Mouse (Mus musculus): ENCODE results near the gene Raver1. TPM values are rescaled to one million over a fixed set of nuclear protein-coding genes. Genes with fewer than 3 reads are reported as not detected.

The Raver1 gene
- polyA plus RNA-seq, 1 experiment = 49.2 TPM

GRCm38 (mm10) chr9:21029291-21030054, 62.3 kb downstream of the Raver1 start, which contains the start of gene Icam4:
Icam4 (plus strand) TSS chr9:21029373.
- Histone ChIP-seq H3K36me3 (ENCODE audit: control insufficient read depth, insufficient read depth) (no peaks in the 10 kb centered on the region), H3K79me2 (ENCODE audit: control insufficient read depth, insufficient read depth) (no peaks in the 10 kb centered on the region), H3K27me3 (ENCODE audit: control insufficient read depth, insufficient read depth, insufficient read length) (no peaks in the 10 kb centered on the region), H3ac (ENCODE audit: control insufficient read depth, insufficient read length, low read depth) (peak within 1 kb of the TSS; percentile 60), H3K4me3 (ENCODE audit: insufficient read depth, poor library complexity, severe bottlenecking) (no peak within 1 kb of the TSS), H3K79me3 (ENCODE audit: low read depth) (no peaks in the 10 kb centered on the region)
- no peak for TF ChIP-seq CEBPB (IDR thresholded peaks at IDR 0.05; ENCODE audit: low read depth)
- peak; percentile 92 for TF ChIP-seq CTCF (IDR thresholded peaks at IDR 0.05; ENCODE audit: control insufficient read depth, insufficient read depth, insufficient read length)

GRCm38 (mm10) chr9:21028560-21029110, 63.2 kb downstream of the Raver1 start:
- H3K4me3 ChIP-seq (ENCODE audit: insufficient read depth, poor library complexity, severe bottlenecking) = no peak overlapping the region
- H3K27me3 ChIP-seq (ENCODE audit: control insufficient read depth, insufficient read depth, insufficient read length) = no peaks in the 10 kb centered on the region
- no peaks in the 10 kb centered on the region for H3K36me3 ChIP-seq (ENCODE audit: control insufficient read depth, insufficient read depth)
- no peak for TF ChIP-seq CEBPB (IDR thresholded peaks at IDR 0.05; ENCODE audit: low read depth)
- no peak for TF ChIP-seq MAX (IDR thresholded peaks at IDR 0.05)
- TF ChIP-seq MYOD1 (IDR thresholded peaks at IDR 0.05; ENCODE audit: control insufficient read depth, insufficient read length, low read depth) = no peak
- no peak for TF ChIP-seq USF1 (IDR thresholded peaks at IDR 0.05; ENCODE audit: low read depth)
- TF ChIP-seq CTCF (IDR thresholded peaks at IDR 0.05; ENCODE audit: control insufficient read depth, insufficient read depth, insufficient read length) = no peak
- TF ChIP-seq MYOG (IDR thresholded peaks at IDR 0.05; ENCODE audit: control insufficient read depth, extremely low read depth, insufficient read length) = no peak
- no peak for TF ChIP-seq FOSL1 (IDR thresholded peaks at IDR 0.05; ENCODE audit: insufficient read depth, low read length, poor library complexity, severe bottlenecking)
- H3K79me3 ChIP-seq (ENCODE audit: low read depth) = no peaks in the 10 kb centered on the region
- H3K79me2 ChIP-seq (ENCODE audit: control insufficient read depth, insufficient read depth) = no peaks in the 10 kb centered on the region
- H3ac ChIP-seq (ENCODE audit: control insufficient read depth, insufficient read length, low read depth) = no peak overlapping the region

GRCm38 (mm10) chr9:21027774-21028290, 64.0 kb downstream of the Raver1 start:
- Histone ChIP-seq H3K36me3 (ENCODE audit: control insufficient read depth, insufficient read depth) (no peaks in the 10 kb centered on the region), H3K27me3 (ENCODE audit: control insufficient read depth, insufficient read depth, insufficient read length) (no peaks in the 10 kb centered on the region), H3K79me3 (ENCODE audit: low read depth) (no peaks in the 10 kb centered on the region), H3K79me2 (ENCODE audit: control insufficient read depth, insufficient read depth) (no peaks in the 10 kb centered on the region), H3ac (ENCODE audit: control insufficient read depth, insufficient read length, low read depth) (no peak overlapping the region), H3K4me3 (ENCODE audit: insufficient read depth, poor library complexity, severe bottlenecking) (no peak overlapping the region)
- TF ChIP-seq MYOG (IDR thresholded peaks at IDR 0.05; ENCODE audit: control insufficient read depth, extremely low read depth, insufficient read length) (no peak), CEBPB (IDR thresholded peaks at IDR 0.05; ENCODE audit: low read depth) (no peak), MYOD1 (IDR thresholded peaks at IDR 0.05; ENCODE audit: control insufficient read depth, insufficient read length, low read depth) (peak; percentile 52)

- no peaks in the 10 kb centered on the region for H3K36me3 ChIP-seq (ENCODE audit: control insufficient read depth, insufficient read depth)
- H3K4me3 ChIP-seq (ENCODE audit: insufficient read depth, poor library complexity, severe bottlenecking) = no peak overlapping the region
- H3K79me2 ChIP-seq (ENCODE audit: control insufficient read depth, insufficient read depth) = no peaks in the 10 kb centered on the region
- no peaks in the 10 kb centered on the region for H3K27me3 ChIP-seq (ENCODE audit: control insufficient read depth, insufficient read depth, insufficient read length)
- no peak overlapping the region for H3ac ChIP-seq (ENCODE audit: control insufficient read depth, insufficient read length, low read depth)
- H3K79me3 ChIP-seq (ENCODE audit: low read depth) = no peaks in the 10 kb centered on the region
- TF ChIP-seq MYOG (IDR thresholded peaks at IDR 0.05; ENCODE audit: control insufficient read depth, extremely low read depth, insufficient read length) = no peak
- no peak for TF ChIP-seq CEBPB (IDR thresholded peaks at IDR 0.05; ENCODE audit: low read depth)
- TF ChIP-seq CTCF (IDR thresholded peaks at IDR 0.05; ENCODE audit: control insufficient read depth, insufficient read depth, insufficient read length) = no peak
- TF ChIP-seq MAX (IDR thresholded peaks at IDR 0.05) = no peak
- TF ChIP-seq FOSL1 (IDR thresholded peaks at IDR 0.05; ENCODE audit: insufficient read depth, low read length, poor library complexity, severe bottlenecking) = no peak
- TF ChIP-seq USF1 (IDR thresholded peaks at IDR 0.05; ENCODE audit: low read depth) = no peak
- TF ChIP-seq MYOD1 (IDR thresholded peaks at IDR 0.05; ENCODE audit: control insufficient read depth, insufficient read length, low read depth) = no peak
These were observed 65.0 kb downstream of the Raver1 start for GRCm38 (mm10) chr9:21026849-21027248.

GRCm38 (mm10) chr9:21025258-21025810, 66.5 kb downstream of the Raver1 start:
- Histone ChIP-seq H3K36me3 (ENCODE audit: control insufficient read depth, insufficient read depth) (no peaks in the 10 kb centered on the region), H3K79me2 (ENCODE audit: control insufficient read depth, insufficient read depth) (no peaks in the 10 kb centered on the region), H3K27me3 (ENCODE audit: control insufficient read depth, insufficient read depth, insufficient read length) (no peaks in the 10 kb centered on the region), H3ac (ENCODE audit: control insufficient read depth, insufficient read length, low read depth) (no peak overlapping the region), H3K4me3 (ENCODE audit: insufficient read depth, poor library complexity, severe bottlenecking) (no peak overlapping the region), H3K79me3 (ENCODE audit: low read depth) (no peaks in the 10 kb centered on the region)
- no peak for TF ChIP-seq USF1 (IDR thresholded peaks at IDR 0.05; ENCODE audit: low read depth)
- TF ChIP-seq CEBPB (IDR thresholded peaks at IDR 0.05; ENCODE audit: low read depth) = no peak
- TF ChIP-seq CTCF (IDR thresholded peaks at IDR 0.05; ENCODE audit: control insufficient read depth, insufficient read depth, insufficient read length) = no peak
- no peak for TF ChIP-seq MYOD1 (IDR thresholded peaks at IDR 0.05; ENCODE audit: control insufficient read depth, insufficient read length, low read depth)
- TF ChIP-seq MAX (IDR thresholded peaks at IDR 0.05) = no peak
- TF ChIP-seq MYOG (IDR thresholded peaks at IDR 0.05; ENCODE audit: control insufficient read depth, extremely low read depth, insufficient read length) = no peak
- TF ChIP-seq FOSL1 (IDR thresholded peaks at IDR 0.05; ENCODE audit: insufficient read depth, low read length, poor library complexity, severe bottlenecking) = no peak

Small RNA genes within 50 kb of the gene (microRNA-seq; reads per million reads assigned to microRNA genes)
- 0.20 reads per million for gene Mir1900 (ENCODE audit: borderline microRNAs expressed)
- 0.24 reads per million for gene Mir7082 (ENCODE audit: borderline microRNAs expressed)

Other genes starting within 250 kb of the Raver1 start
- gene A230050P20Rik, start 223.4 kb downstream of the Raver1 start, polyA plus RNA-seq (2012; fragmentation: generic; extraction: Trizol) = 11.8 TPM
- 0.92 TPM for gene Angptl6, start 212.3 kb downstream of the Raver1 start, polyA plus RNA-seq (2012; fragmentation: generic; extraction: Trizol)
- 88.3 TPM for gene Ppan, start 203.8 kb downstream of the Raver1 start, polyA plus RNA-seq (2012; fragmentation: generic; extraction: Trizol)
- gene Eif3g, start 193.4 kb downstream of the Raver1 start, polyA plus RNA-seq (2012; fragmentation: generic; extraction: Trizol) = 247 TPM
- gene Dnmt1, start 132.1 kb downstream of the Raver1 start, polyA plus RNA-seq (2012; fragmentation: generic; extraction: Trizol) = 69.7 TPM
- 13.0 TPM for gene S1pr2, start 115.2 kb downstream of the Raver1 start, polyA plus RNA-seq (2012; fragmentation: generic; extraction: Trizol)
- 107 TPM for gene Mrpl4, start 89.3 kb downstream of the Raver1 start, polyA plus RNA-seq (2012; fragmentation: generic; extraction: Trizol)
- 0.09 TPM for gene Icam1, start 76.0 kb downstream of the Raver1 start, polyA plus RNA-seq (2012; fragmentation: generic; extraction: Trizol)
- gene Icam4, start 62.6 kb downstream of the Raver1 start, polyA plus RNA-seq (2012; fragmentation: generic; extraction: Trizol) = 0.43 TPM
- 0.46 TPM for gene Icam5, start 59.9 kb downstream of the Raver1 start, polyA plus RNA-seq (2012; fragmentation: generic; extraction: Trizol)
- gene Zglp1, start 24.9 kb downstream of the Raver1 start, polyA plus RNA-seq (2012; fragmentation: generic; extraction: Trizol) = 0.43 TPM
- gene Gm49373, start 18.9 kb downstream of the Raver1 start, polyA plus RNA-seq (2012; fragmentation: generic; extraction: Trizol) = 0.96 TPM
- 109 TPM for gene Fdx1l, start 18.4 kb downstream of the Raver1 start, polyA plus RNA-seq (2012; fragmentation: generic; extraction: Trizol)
- gene Gm38431, start within 50 bp of the Raver1 start, polyA plus RNA-seq (2012; fragmentation: generic; extraction: Trizol) = 1.3 TPM
- 8.7 TPM for gene Tyk2, start 39.2 kb upstream of the Raver1 start, polyA plus RNA-seq (2012; fragmentation: generic; extraction: Trizol)
- 342 TPM for gene Cdc37, start 58.0 kb upstream of the Raver1 start, polyA plus RNA-seq (2012; fragmentation: generic; extraction: Trizol)
- gene Pde4a, start 73.7 kb upstream of the Raver1 start, polyA plus RNA-seq (2012; fragmentation: generic; extraction: Trizol) = 7.4 TPM
- 41.5 TPM for gene Keap1, start 147.4 kb upstream of the Raver1 start, polyA plus RNA-seq (2012; fragmentation: generic; extraction: Trizol)
- 0.04 TPM for gene S1pr5, start 156.4 kb upstream of the Raver1 start, polyA plus RNA-seq (2012; fragmentation: generic; extraction: Trizol)
- gene Atg4d, start 173.3 kb upstream of the Raver1 start, polyA plus RNA-seq (2012; fragmentation: generic; extraction: Trizol) = 33.7 TPM
- gene Kri1, start 196.0 kb upstream of the Raver1 start, polyA plus RNA-seq (2012; fragmentation: generic; extraction: Trizol) = 29.3 TPM
- gene Cdkn2d, start 199.4 kb upstream of the Raver1 start, polyA plus RNA-seq (2012; fragmentation: generic; extraction: Trizol) = 49.4 TPM
- gene Ap1m2, start 220.3 kb upstream of the Raver1 start, polyA plus RNA-seq (2012; fragmentation: generic; extraction: Trizol) = not detected
- 221 TPM for gene Slc44a2, start 228.7 kb upstream of the Raver1 start, polyA plus RNA-seq (2012; fragmentation: generic; extraction: Trizol)